Mouse (Mus musculus) colon, adult 2 months (tissue): ENCODE data around the gene Helb. TPM values are rescaled to one million over a fixed set of nuclear protein-coding genes. Genes with fewer than 3 reads are reported as not detected.

ENCODE experiments used
- polyA plus RNA-seq: library from polyadenylated mRNA; depleted of rRNA; stranded (reverse); fragments of >200 nt; gene quantifications from 2 replicates; pipeline ENCODE4 v1.2.3, GENCODE M21; 2012; rRNA removed

Helb gene
- 9.1 and 9.5 TPM in 2 replicates for polyA plus RNA-seq

DNA sequence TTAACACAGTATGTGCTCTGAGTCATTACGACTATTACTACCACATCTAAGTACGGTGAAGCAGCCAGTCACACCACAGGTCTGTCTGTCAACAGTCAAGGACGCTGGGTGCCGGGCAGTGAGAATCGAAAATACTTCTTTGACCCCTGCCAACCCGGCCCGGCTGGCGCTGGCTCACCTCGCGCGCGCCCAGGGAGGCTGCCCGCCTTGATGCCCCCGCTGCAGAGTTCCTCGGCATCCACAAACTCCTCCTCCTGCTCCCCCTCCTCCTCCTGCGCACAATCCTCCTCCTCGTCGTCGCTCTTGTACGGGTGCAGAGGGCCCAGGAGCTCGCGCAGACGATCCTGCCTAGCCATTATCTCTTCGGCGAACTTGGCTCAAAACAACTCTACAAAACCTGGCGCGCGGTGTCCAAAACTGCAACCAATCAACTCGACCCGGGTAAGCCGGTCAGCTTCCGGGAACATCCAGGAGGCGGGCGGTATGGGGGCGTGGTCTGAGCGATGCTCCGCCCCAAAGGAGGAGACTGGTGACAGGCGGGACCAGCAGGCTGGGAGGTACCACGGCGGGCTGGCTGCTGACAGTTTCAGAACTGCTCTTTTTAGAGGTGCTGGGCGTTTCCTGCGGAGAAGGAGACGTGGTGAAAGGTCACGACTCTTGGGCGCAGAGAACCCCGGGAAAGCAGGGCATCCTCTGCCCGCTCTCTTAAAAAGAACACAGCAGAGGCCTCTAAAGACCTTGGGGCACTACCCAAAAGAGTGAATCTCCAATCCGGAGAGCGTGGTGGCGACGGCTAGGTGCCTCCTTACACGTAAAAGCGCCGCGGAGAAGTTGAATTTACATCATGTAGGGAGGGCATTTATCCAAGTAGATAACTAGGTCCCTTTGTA is at the start of gene Helb:
Gene Helb, minus strand, starts transcription at position 481 of the 890 bp plus-strand sequence.

Other genes with a start within 250 kb of the Helb start
- 510 and 523 TPM in 2 replicates for gene Tmbim4, start 88.6 kb upstream of the Helb start, polyA plus RNA-seq
- gene Irak3, start 89.1 kb upstream of the Helb start, polyA plus RNA-seq: 2.6 and 2.8 TPM in 2 replicates
- 1.6 and 3.4 TPM in 2 replicates for gene Llph, start 114.1 kb upstream of the Helb start, polyA plus RNA-seq